Mouse (Mus musculus) liver, embryonic 15.5 days (tissue): ENCODE data around the gene Ddah2. TPM values are rescaled to one million over a fixed set of nuclear protein-coding genes. Genes with fewer than 3 reads are reported as not detected.

Source experiments
- ATAC-seq: fragments of 200-750 bp; cut with Nextera tagmentation; 2 replicates; pipeline ENCODE4 v1.8.0; 2017; ENCODE audit warnings: moderate number of reproducible peaks, mild to moderate bottlenecking, moderate library complexity; ENCODE audit not compliant: insufficient read depth
- H3K27ac ChIP-seq: fragments of 300-500 bp; sonication (generic); replicated peaks from 2 replicates; pipeline ENCODE4 v1.5.1; 2015; ENCODE audit warnings: mild to moderate bottlenecking, inconsistent platforms
- H3K27me3 ChIP-seq: fragments of 300-500 bp; sonication (generic); 2 replicates; pipeline ENCODE4 v1.6.1; 2015; ENCODE audit warnings: mild to moderate bottlenecking, inconsistent platforms
- H3K36me3 ChIP-seq: fragments of 300-500 bp; sonication (generic); replicated peaks from 2 replicates; pipeline ENCODE4 v1.6.1; 2015; ENCODE audit warnings: moderate library complexity, mild to moderate bottlenecking, inconsistent platforms
- H3K4me1 ChIP-seq: fragments of 300-500 bp; sonication (generic); replicated peaks from 2 replicates; pipeline ENCODE4 v1.6.1; 2015; ENCODE audit warnings: inconsistent platforms
- H3K4me2 ChIP-seq: fragments of 300-500 bp; sonication (generic); 2 replicates; pipeline ENCODE4 v1.6.1; 2015; ENCODE audit warnings: moderate library complexity, mild to moderate bottlenecking, inconsistent platforms
- H3K4me3 ChIP-seq: fragments of 300-500 bp; sonication (generic); replicated peaks from 2 replicates; pipeline ENCODE4 v1.5.1; 2015; ENCODE audit warnings: mild to moderate bottlenecking, inconsistent platforms
- H3K9ac ChIP-seq: fragments of 300-500 bp; sonication (generic); 2 replicates; pipeline ENCODE4 v1.6.1; 2015; ENCODE audit warnings: moderate library complexity, mild to moderate bottlenecking, inconsistent platforms
- H3K9me3 ChIP-seq: fragments of 300-500 bp; sonication (generic); replicated peaks from 2 replicates; pipeline ENCODE4 v1.6.1; 2016; ENCODE audit warnings: inconsistent platforms
- WGBS: fragments of 180-500 bp; shearing (Covaris S2); methylation state at CpG from one replicate; pipeline ENCODE4 v1.1.7; 2015; ENCODE audit warnings: mixed read lengths; ENCODE audit not compliant: insufficient replicate concordance; 5-methylcytosine and 5-hydroxymethylcytosine counted together
- polyA plus RNA-seq: library from polyadenylated mRNA; unstranded; fragments of >200 nt; fragmentation: Nextera tagmentation; extraction: Ambion mirVana; gene quantifications from 2 replicates; pipeline ENCODE4 v1.2.1, GENCODE M21; 2015

Gene Ddah2
- polyA plus RNA-seq, 1 experiment from 2014 or later = 18.6 TPM

DNA sequence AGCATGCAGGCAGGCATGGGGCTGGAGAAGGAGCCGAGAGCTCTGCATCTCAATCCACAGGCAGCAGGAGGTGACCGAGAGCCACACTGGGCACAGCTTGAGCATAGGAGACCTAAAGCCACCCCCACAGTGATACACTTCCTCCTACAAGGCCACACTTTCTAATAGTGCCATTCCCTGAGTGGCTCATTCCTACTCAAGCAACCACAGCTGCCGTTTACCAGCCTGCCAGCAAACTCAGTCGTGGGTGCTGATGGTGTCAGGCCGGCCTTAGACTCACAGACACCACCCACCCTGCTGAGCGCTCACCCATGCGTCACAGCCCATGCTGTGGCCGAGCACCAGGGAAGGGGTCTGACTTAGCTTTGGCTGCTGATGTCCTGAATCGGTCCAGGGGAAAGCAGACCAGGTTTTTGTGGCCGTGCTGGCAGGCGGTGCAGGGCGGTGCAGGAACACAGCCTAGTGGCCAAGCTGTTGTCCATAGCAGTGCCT lies 38.4 kb downstream of the Ddah2 start:
- Histone ChIP-seq H3K4me2 (no peak overlapping the region), H3K4me1 (peaks cover 26% of the 10 kb centered on the region), H3K36me3 (peaks cover 99% of the 10 kb centered on the region), H3K4me3 (no peak overlapping the region), H3K27me3 (no peaks in the 10 kb centered on the region), H3K27ac (no peak overlapping the region), H3K9me3 (no peaks in the 10 kb centered on the region), H3K9ac (no peak overlapping the region)
- WGBS = 82% methylated on average over 12 of the region's 12 CpGs
- ATAC-seq = no peak

DNA sequence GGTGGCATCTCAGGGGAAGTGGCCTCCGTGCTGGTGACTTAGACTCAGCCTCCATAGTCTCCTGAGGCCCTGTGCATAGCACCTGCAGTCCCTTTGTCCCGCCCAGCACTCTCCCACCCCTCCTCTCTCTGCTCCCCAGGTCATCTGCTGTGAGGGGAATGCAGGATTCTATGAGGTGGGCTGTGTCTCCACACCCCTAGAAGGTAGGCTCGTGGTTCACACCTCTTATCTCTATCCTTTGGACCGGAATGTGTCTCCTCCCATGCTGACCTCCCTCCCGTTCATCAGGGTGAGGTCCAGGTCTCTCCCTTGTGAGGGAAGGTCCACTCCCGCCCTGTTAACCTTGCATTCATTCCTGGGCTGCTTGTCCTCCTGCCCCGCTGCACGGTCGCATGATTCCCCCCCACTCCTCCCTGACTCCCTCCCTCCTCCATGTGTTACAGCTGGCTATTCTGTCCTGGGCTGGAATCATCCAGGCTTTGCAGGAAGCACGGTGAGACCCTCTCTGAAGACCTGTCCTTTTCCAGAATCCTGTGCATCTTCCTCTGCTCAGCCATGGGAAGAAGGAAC lies 41.4 kb downstream of the Ddah2 start:
- H3K9me3 ChIP-seq = no peaks in the 10 kb centered on the region
- H3K36me3 ChIP-seq = peaks cover 81% of the 10 kb centered on the region
- H3K9ac ChIP-seq = no peak overlapping the region
- no peak overlapping the region for H3K4me2 ChIP-seq
- no peaks in the 10 kb centered on the region for H3K27me3 ChIP-seq
- peaks cover 46% of the 10 kb centered on the region for H3K4me1 ChIP-seq
- H3K27ac ChIP-seq = no peak overlapping the region
- no peak overlapping the region for H3K4me3 ChIP-seq
- no peak for ATAC-seq
- WGBS = 71% methylated on average over 10 of the region's 10 CpGs

DNA sequence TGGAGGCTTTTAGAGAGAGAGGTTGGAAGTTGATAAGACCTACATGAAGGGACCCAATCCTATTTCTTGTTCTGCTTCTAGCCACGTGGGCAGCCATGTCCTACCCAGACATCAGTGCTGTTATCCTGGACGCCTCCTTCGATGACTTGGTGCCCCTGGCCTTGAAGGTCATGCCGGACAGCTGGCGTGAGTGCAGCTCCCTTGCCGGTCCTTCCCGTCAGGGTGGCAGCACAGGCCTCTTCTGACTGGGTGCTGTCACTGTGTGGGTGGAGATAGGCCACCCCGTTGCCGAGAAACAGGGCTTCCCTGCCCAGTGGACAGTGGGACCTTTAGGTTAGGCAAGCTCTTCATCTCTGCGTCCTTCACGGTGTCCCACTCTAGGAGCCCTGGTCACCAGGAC lies 42.3 kb downstream of the Ddah2 start:
- no peak overlapping the region for H3K4me3 ChIP-seq
- no peak overlapping the region for H3K4me2 ChIP-seq
- H3K9me3 ChIP-seq = no peaks in the 10 kb centered on the region
- 86% methylated on average over 11 of the region's 11 CpGs for WGBS
- peaks cover 55% of the 10 kb centered on the region for H3K4me1 ChIP-seq
- peaks cover 73% of the 10 kb centered on the region for H3K36me3 ChIP-seq
- H3K27ac ChIP-seq = no peak overlapping the region
- no peak for ATAC-seq
- H3K27me3 ChIP-seq = no peaks in the 10 kb centered on the region
- H3K9ac ChIP-seq = no peak overlapping the region

DNA sequence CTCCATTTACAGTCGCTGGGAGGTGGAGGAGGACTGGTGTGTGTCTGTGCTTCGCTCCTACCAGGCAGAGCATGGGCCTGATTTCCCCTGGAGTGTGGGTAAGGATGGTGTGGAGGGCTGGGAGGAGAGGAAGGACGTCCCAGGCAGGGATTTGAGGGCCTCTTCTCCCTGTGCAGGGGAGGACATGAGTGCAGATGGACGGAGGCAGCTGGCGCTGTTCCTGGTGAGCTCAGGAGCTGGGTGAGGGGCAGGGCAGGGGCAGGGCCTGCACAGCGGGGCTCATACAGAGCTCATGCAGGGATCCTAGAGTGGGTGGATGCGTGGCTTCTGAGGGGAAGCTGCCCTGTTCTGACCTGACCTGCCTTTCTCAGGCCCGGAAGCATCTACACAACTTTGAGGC lies 43.5 kb downstream of the Ddah2 start:
- Histone ChIP-seq H3K27ac (peak overlapping the region; percentile 87; the same call in 1 of the 2 replicates), H3K4me3 (no peak overlapping the region), H3K4me2 (no peak overlapping the region), H3K4me1 (peaks cover 57% of the 10 kb centered on the region), H3K9me3 (no peaks in the 10 kb centered on the region), H3K27me3 (no peaks in the 10 kb centered on the region), H3K36me3 (peaks cover 61% of the 10 kb centered on the region), H3K9ac (no peak overlapping the region)
- WGBS = 79% methylated on average over 8 of the region's 8 CpGs
- ATAC-seq = no peak

DNA sequence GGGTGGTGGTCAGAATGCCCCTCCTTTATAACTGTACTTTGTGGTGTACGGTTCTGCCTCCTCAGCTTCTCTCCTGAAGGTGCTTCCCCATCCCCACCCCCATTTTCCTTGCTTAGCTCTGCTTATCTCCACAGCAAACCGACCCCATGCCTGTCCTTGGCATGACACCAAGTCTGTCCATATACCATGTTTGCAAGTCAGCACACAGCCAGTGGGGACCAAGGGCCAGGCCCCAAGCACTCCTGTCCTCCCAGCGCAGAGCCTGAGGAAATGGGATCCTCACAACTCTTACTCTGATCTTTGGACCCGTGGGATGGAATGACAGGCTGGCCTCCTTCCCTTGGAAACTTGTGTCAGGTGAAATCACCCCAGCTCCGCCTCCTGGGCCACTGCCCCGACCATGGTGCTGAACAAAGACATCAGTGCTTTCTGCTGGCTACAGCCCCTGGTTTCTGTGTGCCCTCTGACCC lies 44.4 kb downstream of the Ddah2 start:
- WGBS = 51% methylated on average over 6 of the region's 6 CpGs
- no peak; the same call in 1 of the 2 replicates for ATAC-seq
- no peak overlapping the region; the same call in 1 of the 2 replicates for H3K9ac ChIP-seq
- peak overlapping the region; percentile 87 for H3K27ac ChIP-seq
- H3K4me3 ChIP-seq = no peak overlapping the region
- H3K4me1 ChIP-seq = peaks cover 57% of the 10 kb centered on the region
- no peaks in the 10 kb centered on the region for H3K27me3 ChIP-seq
- H3K4me2 ChIP-seq = no peak overlapping the region
- H3K9me3 ChIP-seq = no peaks in the 10 kb centered on the region
- H3K36me3 ChIP-seq = peaks cover 52% of the 10 kb centered on the region

DNA sequence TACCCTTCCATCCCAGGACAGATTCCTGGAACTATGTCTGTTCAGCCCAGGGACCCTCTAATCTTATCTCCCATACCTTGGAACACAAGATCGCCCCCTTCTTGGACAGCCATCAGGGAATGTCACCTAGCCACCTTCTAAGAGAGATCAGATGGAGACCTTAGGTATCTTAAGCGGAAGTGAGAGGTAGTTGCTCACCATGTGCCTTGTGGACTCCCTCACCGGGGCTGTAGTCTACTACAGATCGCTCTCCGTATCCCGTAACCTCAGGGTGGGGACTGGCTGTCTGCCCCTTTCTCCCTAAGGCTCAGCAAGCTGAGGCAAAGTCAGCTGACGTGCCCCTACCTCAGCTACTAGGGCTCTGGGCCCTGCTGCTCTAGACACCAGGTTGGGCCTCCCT lies 45.2 kb downstream of the Ddah2 start:
- H3K9me3 ChIP-seq = no peaks in the 10 kb centered on the region
- no peak overlapping the region for H3K4me3 ChIP-seq
- WGBS = 54% methylated on average over 7 of the region's 7 CpGs
- peaks cover 43% of the 10 kb centered on the region for H3K36me3 ChIP-seq
- peak overlapping the region; percentile 49 for H3K4me2 ChIP-seq
- no peaks in the 10 kb centered on the region for H3K27me3 ChIP-seq
- H3K9ac ChIP-seq = peak overlapping the region; percentile 31; the same call in 1 of the 2 replicates
- H3K27ac ChIP-seq = peak overlapping the region; percentile 87
- H3K4me1 ChIP-seq = peaks cover 57% of the 10 kb centered on the region
- ATAC-seq = no peak

DNA sequence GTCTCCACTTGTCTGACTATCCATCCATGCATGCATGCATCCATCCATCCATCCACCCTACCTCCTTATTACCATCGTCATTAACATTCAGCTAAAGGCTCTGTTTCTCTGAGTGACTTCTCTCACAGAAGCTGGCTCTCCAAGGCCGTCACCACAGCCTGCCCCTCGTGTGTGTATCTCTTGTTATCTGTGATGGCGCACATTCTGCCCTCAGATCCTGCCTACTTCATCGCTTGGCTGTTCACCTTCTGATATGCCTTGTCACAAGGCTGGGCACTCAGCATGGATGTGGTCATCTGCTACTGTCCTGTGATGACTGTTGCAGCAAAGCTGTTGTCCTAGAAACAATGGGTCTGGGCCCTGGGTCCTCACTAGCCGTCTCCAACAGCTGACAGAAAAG lies 45.9 kb downstream of the Ddah2 start:
- Histone ChIP-seq H3K4me1 (peaks cover 57% of the 10 kb centered on the region), H3K9me3 (no peaks in the 10 kb centered on the region), H3K27ac (peak overlapping the region; percentile 87), H3K27me3 (no peaks in the 10 kb centered on the region), H3K36me3 (peaks cover 38% of the 10 kb centered on the region), H3K4me2 (peak overlapping the region; percentile 49), H3K9ac (peak overlapping the region; percentile 31), H3K4me3 (0 out of 2 replicates have a peak overlapping the region, but pooled peaks have one; percentile 1)
- WGBS = 28% methylated on average over 6 of the region's 6 CpGs
- peak; percentile 86 for ATAC-seq

DNA sequence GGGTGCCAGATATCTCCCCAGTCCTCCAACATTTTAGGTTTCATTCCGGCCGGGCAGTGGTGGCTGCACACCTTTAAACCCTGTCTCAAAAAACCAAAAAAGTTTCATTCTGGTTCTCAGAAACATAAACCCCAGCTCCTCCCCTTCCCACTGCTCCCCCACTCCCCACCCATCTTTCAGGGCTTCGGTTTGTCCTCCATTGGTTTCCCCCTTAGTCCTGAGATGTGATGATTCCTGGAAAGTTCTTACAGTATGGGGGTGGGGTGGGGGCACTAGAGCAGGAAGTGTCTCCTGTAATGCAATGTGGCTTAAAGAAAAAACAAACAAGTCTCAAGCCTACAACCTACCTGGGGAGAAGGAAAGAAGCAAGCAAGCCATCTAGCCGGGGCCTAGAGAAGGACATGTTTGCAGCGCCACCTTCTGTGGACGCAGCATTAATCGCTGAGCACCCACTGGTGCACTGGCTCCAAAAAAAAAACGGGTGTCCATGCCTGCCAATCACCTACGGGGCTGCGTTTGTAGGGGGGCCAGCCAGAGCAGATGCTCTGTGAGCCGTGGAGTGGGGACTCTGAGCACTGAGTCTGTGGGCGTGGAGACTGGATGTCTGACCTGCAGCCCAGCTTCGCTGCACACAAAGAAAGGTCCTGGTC lies 47.0 kb downstream of the Ddah2 start:
- H3K27ac ChIP-seq = peak overlapping the region; percentile 87

DNA sequence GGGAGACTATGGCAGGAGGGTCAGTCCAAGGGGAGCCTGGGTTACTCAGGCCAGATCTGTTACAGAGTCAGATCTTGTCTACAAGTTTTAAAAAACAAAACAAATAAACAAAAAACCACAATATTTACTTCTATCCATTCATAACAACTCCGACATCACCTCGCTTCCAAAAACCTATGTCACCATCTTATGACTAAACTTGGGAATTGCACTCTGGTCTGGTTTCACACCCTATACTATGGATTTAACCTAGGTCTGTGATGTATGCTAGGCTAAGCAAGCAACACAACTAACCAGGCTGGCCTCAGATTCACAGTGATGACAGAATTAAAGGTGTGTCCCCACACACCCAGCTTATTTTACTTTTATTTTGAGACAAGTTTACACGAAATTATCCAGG lies 47.7 kb downstream of the Ddah2 start:
- peaks cover 20% of the 10 kb centered on the region for H3K36me3 ChIP-seq
- 56% methylated on average over 3 of the region's 3 CpGs for WGBS
- H3K9ac ChIP-seq = no peak overlapping the region
- 0 out of 2 replicates have a peak, but pooled peaks cover 4% of the 10 kb centered on the region for H3K27me3 ChIP-seq
- peaks cover 47% of the 10 kb centered on the region for H3K4me1 ChIP-seq
- ATAC-seq = no peak
- no peak overlapping the region for H3K27ac ChIP-seq
- no peak overlapping the region for H3K4me3 ChIP-seq
- H3K4me2 ChIP-seq = no peak overlapping the region
- H3K9me3 ChIP-seq = no peaks in the 10 kb centered on the region

More for the DNA sequence above, 47.0 kb downstream of the Ddah2 start:
- H3K9me3 ChIP-seq = no peaks in the 10 kb centered on the region
- H3K4me2 ChIP-seq = peak overlapping the region; percentile 9; the same call in 1 of the 2 replicates
- peak overlapping the region; percentile 2; the same call in 1 of the 2 replicates for H3K9ac ChIP-seq
- no peak for ATAC-seq
- H3K4me1 ChIP-seq = peaks cover 47% of the 10 kb centered on the region
- peaks cover 26% of the 10 kb centered on the region for H3K36me3 ChIP-seq
- 23% methylated on average over 13 of the region's 13 CpGs for WGBS
- H3K27me3 ChIP-seq = 0 out of 2 replicates have a peak, but pooled peaks cover 3% of the 10 kb centered on the region
- no peak overlapping the region for H3K4me3 ChIP-seq

DNA sequence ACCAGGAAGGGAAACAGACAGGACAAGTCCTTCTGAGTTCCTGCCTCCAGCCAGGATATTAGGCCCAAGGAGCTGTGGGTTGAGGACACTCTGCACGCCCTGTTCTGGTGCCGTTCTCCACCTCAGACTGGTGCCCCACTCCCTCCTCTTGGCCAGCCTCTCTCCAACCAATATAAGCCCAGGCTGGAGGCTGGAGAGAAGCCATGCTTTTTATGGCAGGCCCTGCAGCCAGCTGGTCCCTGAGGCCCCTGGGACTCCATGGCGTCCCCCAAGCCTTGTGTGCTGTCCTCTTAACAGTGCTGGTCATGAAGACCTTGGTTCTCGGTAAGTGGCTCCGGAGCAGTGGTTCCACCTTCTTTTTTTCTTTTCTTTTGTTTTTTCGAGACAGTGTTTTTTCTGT lies 49.3 kb downstream of the Ddah2 start, which contains the start of gene Ly6g5c:
Gene Ly6g5c, plus strand, starts transcription at position 183 of the 400 bp plus-strand sequence.
- ATAC-seq = no peak
- Histone ChIP-seq H3K4me2 (no peak within 1 kb of the TSS), H3K4me1 (peaks cover 33% of the 10 kb centered on the region)

More for the DNA sequence above, 49.3 kb downstream of the Ddah2 start, which contains the start of gene Ly6g5c:
- Histone ChIP-seq H3K9me3 (no peaks in the 10 kb centered on the region), H3K4me3 (no peak within 1 kb of the TSS), H3K27me3 (0 out of 2 replicates have a peak, but pooled peaks cover 4% of the 10 kb centered on the region), H3K36me3 (peaks cover 4% of the 10 kb centered on the region; the same call in 1 of the 2 replicates), H3K9ac (no peak within 1 kb of the TSS), H3K27ac (no peak within 1 kb of the TSS)
- WGBS = 77% methylated on average over 6 of the region's 6 CpGs
